Mouse (Mus musculus) neural tube, embryonic 14.5 days (tissue): ENCODE measurements at regions not wholly inside any gene's neighbourhood (a gene's known extent, or its start where the extent isn't known, plus 50 kb on each side); places are given as distances from the start of the nearest gene placed in this dataset.

Experiments
- ATAC-seq: fragments of 200-750 bp; cut with Nextera tagmentation; 2 replicates; pipeline ENCODE4 v1.8.0; 2017; ENCODE audit warnings: low read depth, mild to moderate bottlenecking, moderate TSS enrichment, moderate library complexity
- H3K27ac ChIP-seq: fragments of 300-500 bp; sonication (generic); 2 replicates; pipeline ENCODE4 v1.5.1; 2014; ENCODE audit warnings: low read depth, mild to moderate bottlenecking, control low read depth, low read length, moderate library complexity, mixed read lengths
- H3K27me3 ChIP-seq: fragments of 300-500 bp; sonication (generic); 2 replicates; pipeline ENCODE4 v1.6.1; 2014; ENCODE audit warnings: low read length; ENCODE audit not compliant: control insufficient read depth, insufficient read depth
- H3K36me3 ChIP-seq: fragments of 300-500 bp; sonication (generic); 2 replicates; pipeline ENCODE4 v1.6.1; 2014; ENCODE audit warnings: low read length, mixed read lengths; ENCODE audit not compliant: control insufficient read depth, insufficient read depth
- H3K4me1 ChIP-seq: fragments of 300-500 bp; sonication (generic); 2 replicates; pipeline ENCODE4 v1.6.1; 2014; ENCODE audit warnings: low read length; ENCODE audit not compliant: control insufficient read depth, insufficient read depth
- H3K4me2 ChIP-seq: fragments of 300-500 bp; sonication (generic); 2 replicates; pipeline ENCODE4 v1.6.1; 2014; ENCODE audit warnings: mild to moderate bottlenecking, low read depth, low read length, control low read depth
- H3K4me3 ChIP-seq: fragments of 300-500 bp; sonication (generic); 2 replicates; pipeline ENCODE4 v1.5.1; 2014; ENCODE audit warnings: low read depth, low read length, control low read depth, mixed read lengths
- H3K9ac ChIP-seq: fragments of 300-500 bp; sonication (generic); replicated peaks from 2 replicates; pipeline ENCODE4 v1.6.1; 2014; ENCODE audit warnings: low read depth, mild to moderate bottlenecking, control low read depth, low read length, mixed read lengths
- H3K9me3 ChIP-seq: fragments of 300-500 bp; sonication (generic); 2 replicates; pipeline ENCODE4 v1.6.1; 2016; ENCODE audit warnings: low read length; ENCODE audit not compliant: control insufficient read depth
- WGBS: fragments of 180-500 bp; shearing (Covaris S2); extraction: QIAGEN DNeasy Blood & Tissue Kit; methylation state at CpG from one replicate; pipeline ENCODE4 v1.1.7; 2014; 5-methylcytosine and 5-hydroxymethylcytosine counted together

- no peaks in the 10 kb centered on the region for H3K4me1 ChIP-seq
- H3K9me3 ChIP-seq: no peaks in the 10 kb centered on the region
- H3K4me3 ChIP-seq: no peak overlapping the region
- no peak overlapping the region for H3K9ac ChIP-seq
- H3K27me3 ChIP-seq: no peaks in the 10 kb centered on the region
- no peak for ATAC-seq
- H3K36me3 ChIP-seq: no peaks in the 10 kb centered on the region
- no peak overlapping the region for H3K4me2 ChIP-seq
- no peak overlapping the region for H3K27ac ChIP-seq
Measured at GRCm38 (mm10) chr10:30132243-30132642, 68.1 kb downstream of the Cenpw start.

DNA sequence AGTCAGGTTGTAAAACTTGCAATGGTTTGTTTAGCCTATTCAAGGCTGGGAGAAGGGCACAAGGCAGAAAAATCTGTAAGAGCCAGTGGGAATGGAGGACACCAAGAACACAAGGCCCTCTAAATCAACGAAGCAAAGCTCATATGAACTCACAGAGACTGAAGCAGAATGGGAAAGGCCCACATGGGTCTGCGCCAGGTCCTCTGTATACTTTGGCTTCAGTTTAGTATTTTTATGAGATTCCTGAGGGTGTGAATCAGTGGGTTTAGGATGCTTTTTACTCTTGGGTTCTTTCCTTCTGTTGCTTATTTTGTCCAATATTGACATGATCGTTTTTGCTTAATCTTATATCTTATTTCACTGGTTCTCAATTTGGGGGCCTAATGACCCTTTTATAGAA, 90.0 kb downstream of the Cenpw start:
- H3K4me1 ChIP-seq: no peaks in the 10 kb centered on the region

DNA sequence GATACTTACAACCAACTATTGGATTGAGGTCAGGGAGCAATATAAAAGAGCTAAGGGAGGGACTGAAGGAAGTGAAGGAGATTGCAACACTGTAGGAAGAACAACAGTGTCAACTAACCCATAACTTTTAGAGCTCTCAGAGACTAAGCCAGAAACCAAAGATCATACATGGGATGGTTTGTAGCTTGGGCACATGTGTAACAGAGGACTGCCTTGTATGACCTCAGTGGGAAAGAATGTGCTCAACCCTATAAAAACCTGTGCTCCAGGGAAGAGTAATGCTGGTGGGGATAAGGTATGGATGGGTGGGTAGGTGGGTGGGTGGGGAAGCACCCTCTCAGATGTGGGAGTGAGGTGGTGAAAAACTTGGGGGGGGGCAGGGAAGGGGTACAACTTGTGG, 97.9 kb downstream of the Cenpw start:
- no peaks in the 10 kb centered on the region for H3K27me3 ChIP-seq
- no peaks in the 10 kb centered on the region for H3K9me3 ChIP-seq
- H3K27ac ChIP-seq: no peak overlapping the region
- ATAC-seq: no peak
- no peak overlapping the region for H3K4me2 ChIP-seq
- no peak overlapping the region for H3K4me3 ChIP-seq
- no peak overlapping the region for H3K9ac ChIP-seq
- no peaks in the 10 kb centered on the region for H3K4me1 ChIP-seq
- no peaks in the 10 kb centered on the region for H3K36me3 ChIP-seq

More for the DNA sequence above, 90.0 kb downstream of the Cenpw start:
- Histone ChIP-seq H3K27me3 (no peaks in the 10 kb centered on the region), H3K9me3 (no peaks in the 10 kb centered on the region), H3K36me3 (no peaks in the 10 kb centered on the region), H3K4me3 (no peak overlapping the region), H3K27ac (no peak overlapping the region), H3K4me2 (no peak overlapping the region), H3K9ac (no peak overlapping the region)
- ATAC-seq: no peak
- WGBS: 67% methylated on average over 3 of the region's 3 CpGs

DNA sequence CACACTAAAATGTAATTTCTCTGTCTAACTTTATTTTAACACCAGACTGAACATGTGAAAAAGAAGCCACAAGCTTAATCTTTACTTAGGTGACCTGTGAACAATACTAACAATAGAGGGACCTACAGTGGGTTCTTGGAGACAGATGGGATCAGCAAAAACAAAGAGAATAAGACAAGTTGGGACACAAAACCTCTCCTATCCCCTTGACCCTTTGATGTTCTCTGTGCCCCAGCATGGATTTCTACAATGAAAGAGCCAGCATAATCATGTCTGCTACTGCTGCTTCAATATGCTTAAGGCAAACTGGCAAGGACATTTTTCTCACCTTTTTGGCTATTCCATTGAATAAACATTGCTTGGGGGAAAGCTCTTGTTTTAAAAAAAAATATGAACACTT, 105.8 kb downstream of the Cenpw start:
- H3K27me3 ChIP-seq: no peaks in the 10 kb centered on the region
- no peaks in the 10 kb centered on the region for H3K36me3 ChIP-seq
- ATAC-seq: no peak
- H3K4me2 ChIP-seq: no peak overlapping the region
- H3K4me1 ChIP-seq: no peaks in the 10 kb centered on the region
- no peaks in the 10 kb centered on the region for H3K9me3 ChIP-seq
- H3K4me3 ChIP-seq: no peak overlapping the region
- no peak overlapping the region for H3K27ac ChIP-seq
- H3K9ac ChIP-seq: no peak overlapping the region

- Histone ChIP-seq H3K9ac (no peak overlapping the region), H3K9me3 (no peaks in the 10 kb centered on the region), H3K36me3 (no peaks in the 10 kb centered on the region), H3K4me1 (no peaks in the 10 kb centered on the region), H3K27me3 (no peaks in the 10 kb centered on the region), H3K27ac (no peak overlapping the region), H3K4me3 (no peak overlapping the region), H3K4me2 (no peak overlapping the region)
- ATAC-seq: no peak
- 0% methylated on average over 1 of the region's 1 CpGs for WGBS
Measured at GRCm38 (mm10) chr10:30091549-30091948, 108.8 kb downstream of the Cenpw start.

GRCm38 (mm10) chr10:30089406-30089805, 111.0 kb downstream of the Cenpw start:
- Histone ChIP-seq H3K27me3 (no peaks in the 10 kb centered on the region), H3K4me3 (no peak overlapping the region), H3K27ac (no peak overlapping the region), H3K4me1 (no peaks in the 10 kb centered on the region), H3K9me3 (no peaks in the 10 kb centered on the region), H3K9ac (no peak overlapping the region), H3K36me3 (no peaks in the 10 kb centered on the region), H3K4me2 (no peak overlapping the region)
- peak; percentile 60; the same call in 1 of the 2 replicates for ATAC-seq
- 67% methylated on average over 7 of the region's 7 CpGs for WGBS

- H3K4me2 ChIP-seq: no peak overlapping the region
- no peak for ATAC-seq
- no peaks in the 10 kb centered on the region for H3K36me3 ChIP-seq
- no peaks in the 10 kb centered on the region for H3K9me3 ChIP-seq
- H3K9ac ChIP-seq: no peak overlapping the region
- H3K27ac ChIP-seq: no peak overlapping the region
- no peaks in the 10 kb centered on the region for H3K4me1 ChIP-seq
- no peaks in the 10 kb centered on the region for H3K27me3 ChIP-seq
- H3K4me3 ChIP-seq: no peak overlapping the region
- WGBS: 90% methylated on average over 5 of the region's 5 CpGs
Measured at GRCm38 (mm10) chr10:30085059-30085458, 115.3 kb downstream of the Cenpw start.

DNA sequence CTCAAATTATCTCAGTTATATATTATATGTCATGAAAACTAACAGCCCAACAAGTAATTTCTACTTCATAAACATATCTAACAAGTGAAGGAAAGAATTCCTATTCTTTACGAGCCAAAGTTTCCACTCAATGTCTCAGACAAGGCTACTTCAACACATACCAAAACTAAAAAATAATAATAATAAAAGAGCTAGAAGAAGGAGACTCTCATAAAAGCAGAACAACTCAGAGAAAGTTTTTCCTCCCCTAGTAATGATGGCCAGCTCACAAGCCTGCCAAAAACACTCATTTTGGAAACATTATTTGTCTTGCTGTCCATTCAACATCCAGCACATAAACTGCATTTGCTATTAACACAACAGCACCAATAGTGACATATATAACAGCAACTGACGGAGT, 133.7 kb downstream of the Cenpw start:
- no peaks in the 10 kb centered on the region for H3K36me3 ChIP-seq
- 88% methylated on average over 2 of the region's 2 CpGs for WGBS

GRCm38 (mm10) chr10:30030621-30031020, 169.7 kb downstream of the Cenpw start:
- Histone ChIP-seq H3K27me3 (no peaks in the 10 kb centered on the region), H3K4me3 (no peak overlapping the region), H3K9ac (no peak overlapping the region), H3K9me3 (no peaks in the 10 kb centered on the region), H3K27ac (no peak overlapping the region), H3K4me1 (no peaks in the 10 kb centered on the region), H3K4me2 (no peak overlapping the region), H3K36me3 (no peaks in the 10 kb centered on the region)
- no peak for ATAC-seq
- 76% methylated on average over 4 of the region's 4 CpGs for WGBS

More for the DNA sequence above, 133.7 kb downstream of the Cenpw start:
- no peaks in the 10 kb centered on the region for H3K4me1 ChIP-seq
- no peak overlapping the region for H3K9ac ChIP-seq
- no peak overlapping the region for H3K4me3 ChIP-seq
- H3K27ac ChIP-seq: no peak overlapping the region
- H3K9me3 ChIP-seq: no peaks in the 10 kb centered on the region
- no peaks in the 10 kb centered on the region for H3K27me3 ChIP-seq
- H3K4me2 ChIP-seq: no peak overlapping the region
- no peak for ATAC-seq
